Mouse (Mus musculus) layer of hippocampus, adult 2 months (tissue): ENCODE results near the gene Rgsl1. TPM values are rescaled to one million over a fixed set of nuclear protein-coding genes. Genes with fewer than 3 reads are reported as not detected.
A peak's percentile ranks its signal among the peaks of the same experiment; 100 is the strongest.

Experiments used
- DNase-seq, 2 experiments: peaks; one replicate each; pipeline ENCODE4 v3.0.0; 2022; ENCODE audit warnings: low spot score in 2 of 2
- H3K27ac ChIP-seq: fragments of 200-600 bp; 2 replicates; pipeline ENCODE4 v1.8.1; 2022
- H3K4me3 ChIP-seq: fragments of 200-600 bp; 2 replicates; pipeline ENCODE4 v1.8.1; 2022; ENCODE audit warnings: mild to moderate bottlenecking
- CTCF ChIP-seq: fragments of 200-600 bp; conservative IDR thresholded peaks from 2 replicates; pipeline ENCODE4 v1.8.1; 2022; ENCODE audit warnings: antibody characterized with exemption, mild to moderate bottlenecking, moderate library complexity
- total RNA-seq, 2 experiments: library from RNA; stranded (reverse); gene quantifications; 2 replicates each; pipeline ENCODE4 v1.2.3; 2021

The Rgsl1 gene
- total RNA-seq, 2 experiments from 2014 or later, result 1.4 TPM

- no peak overlapping the region for H3K27ac ChIP-seq
- DNase-seq, result peak; percentile 53 to 87
- TF ChIP-seq CTCF, result peak; percentile 98; the same call in 1 of the 2 replicates
- H3K4me3 ChIP-seq, result peak overlapping the region; percentile 26; the same call in 1 of the 2 replicates
Observed at GRCm38 (mm10) chr1:153742374-153743155, 101.4 kb downstream of the Rgsl1 start.

GRCm38 (mm10) chr1:153741551-153742316 lies 102.2 kb downstream of the Rgsl1 start:
- Histone ChIP-seq H3K27ac (no peak overlapping the region), H3K4me3 (peak overlapping the region; percentile 26; the same call in 1 of the 2 replicates)
- TF ChIP-seq CTCF, result no peak
- DNase-seq, result no peak

DNA sequence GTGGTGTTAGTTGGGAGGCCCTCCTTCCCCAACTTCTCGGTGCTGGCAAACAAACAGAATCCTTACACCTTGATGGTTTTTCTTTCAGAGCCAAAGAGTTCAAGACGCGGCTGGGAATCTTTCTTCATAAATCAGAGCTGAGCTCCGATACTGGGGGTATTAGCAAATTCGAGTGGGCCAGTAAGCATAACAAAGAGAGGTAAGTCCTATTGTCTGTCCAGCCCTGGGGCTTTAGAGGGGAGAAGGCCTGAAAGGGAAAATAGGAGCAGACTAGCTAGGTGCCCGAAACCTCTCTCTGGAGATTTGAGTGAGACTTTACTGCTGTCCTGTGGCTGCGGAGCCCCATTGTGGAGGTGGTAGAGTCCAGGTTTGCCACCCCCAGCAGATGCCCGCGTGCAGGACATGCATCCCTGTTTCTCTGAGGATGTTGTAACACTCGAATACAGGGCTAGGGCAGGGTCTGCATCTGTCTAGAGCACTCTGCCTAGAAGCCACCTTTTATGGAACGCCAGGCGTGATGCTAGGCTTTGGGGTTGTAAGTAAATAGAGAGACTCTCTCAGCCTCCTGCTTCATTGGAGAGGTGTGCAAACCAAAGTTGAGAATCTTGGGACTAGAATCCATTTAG lies 103.1 kb downstream of the Rgsl1 start:
- no peak overlapping the region for H3K27ac ChIP-seq
- peak overlapping the region; percentile 52 for H3K4me3 ChIP-seq
- no peak for DNase-seq
- TF ChIP-seq CTCF, result no peak

DNA sequence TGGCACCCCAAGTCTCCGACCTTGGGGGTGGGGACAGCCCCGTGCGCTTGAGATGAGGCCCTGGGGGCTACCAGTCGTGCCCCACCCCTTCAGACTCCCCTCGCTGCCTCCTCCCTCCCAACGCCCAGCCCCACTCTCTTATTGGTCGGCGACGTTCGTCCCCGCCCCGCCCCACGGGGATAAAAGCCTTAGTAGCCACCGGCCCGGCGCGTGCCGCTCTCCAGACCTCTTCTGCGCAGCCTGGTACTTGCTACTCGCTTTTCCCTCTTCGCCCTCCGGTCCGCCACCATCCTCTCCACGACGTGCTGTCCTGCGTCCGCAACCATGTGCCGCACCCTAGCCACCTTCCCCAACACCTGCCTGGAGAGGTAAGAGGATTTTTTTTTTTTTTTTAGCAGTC lies 103.8 kb downstream of the Rgsl1 start, which contains the start of gene Rgs16:
TSS of gene Rgs16 (plus strand) at position 205 of the 400 bp plus-strand sequence.
- Histone ChIP-seq H3K27ac (no peak within 1 kb of the TSS), H3K4me3 (peak within 1 kb of the TSS; percentile 52)
- TF ChIP-seq CTCF, result no peak
- DNase-seq, result peak; percentile 20 to 63

GRCm38 (mm10) chr1:153739437-153740015 lies 104.4 kb downstream of the Rgsl1 start:
- DNase-seq, result no peak
- Histone ChIP-seq H3K4me3 (no peak overlapping the region; the same call in 1 of the 2 replicates), H3K27ac (no peak overlapping the region)
- TF ChIP-seq CTCF, result peak; percentile 44

GRCm38 (mm10) chr1:153737101-153738085 lies 106.5 kb downstream of the Rgsl1 start:
- no peak for TF ChIP-seq CTCF
- DNase-seq, result no peak
- H3K27ac ChIP-seq, result no peak overlapping the region
- H3K4me3 ChIP-seq, result no peak overlapping the region

- no peak overlapping the region for H3K27ac ChIP-seq
- no peak for TF ChIP-seq CTCF
- no peak for DNase-seq
- no peak overlapping the region for H3K4me3 ChIP-seq
Observed at GRCm38 (mm10) chr1:153736096-153736495, 107.8 kb downstream of the Rgsl1 start.

DNA sequence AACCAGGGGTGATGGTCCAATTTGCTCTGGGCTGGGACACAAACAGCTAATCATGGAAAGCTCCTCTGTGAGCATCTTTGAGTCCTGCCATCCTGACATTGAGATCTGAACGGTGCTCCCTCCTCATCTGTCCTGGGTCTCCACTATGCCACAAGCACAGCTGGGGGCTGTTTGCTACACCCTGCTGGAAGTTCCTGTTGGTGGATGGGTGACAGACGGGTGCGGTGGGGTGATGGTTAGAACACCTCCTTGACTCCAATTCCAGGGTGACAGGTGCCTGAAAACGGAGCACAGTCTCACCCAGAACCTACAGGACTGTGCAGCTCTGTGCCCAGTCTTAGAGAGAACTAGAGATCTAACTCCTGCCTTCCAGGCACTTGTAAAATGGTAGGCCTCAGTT lies 109.1 kb downstream of the Rgsl1 start:
- TF ChIP-seq CTCF, result no peak
- Histone ChIP-seq H3K27ac (no peak overlapping the region), H3K4me3 (no peak overlapping the region)
- DNase-seq, result no peak

GRCm38 (mm10) chr1:153733181-153733580 lies 110.8 kb downstream of the Rgsl1 start:
- TF ChIP-seq CTCF, result no peak
- no peak for DNase-seq
- no peak overlapping the region for H3K27ac ChIP-seq
- H3K4me3 ChIP-seq, result no peak overlapping the region

- TF ChIP-seq CTCF, result no peak
- DNase-seq, result no peak
- no peak overlapping the region for H3K4me3 ChIP-seq
- H3K27ac ChIP-seq, result no peak overlapping the region
Observed at GRCm38 (mm10) chr1:153730671-153731070, 113.3 kb downstream of the Rgsl1 start.

GRCm38 (mm10) chr1:153729806-153730205 lies 114.1 kb downstream of the Rgsl1 start:
- Histone ChIP-seq H3K27ac (no peak overlapping the region), H3K4me3 (no peak overlapping the region)
- TF ChIP-seq CTCF, result no peak
- no peak for DNase-seq

Other genes starting within 250 kb of the Rgsl1 start
- gene Rgs8, start 191.1 kb downstream of the Rgsl1 start, total RNA-seq, result 10 to 100 TPM; 74.0 to 75.2 TPM
- 1 to 10 TPM; 5.5 TPM for gene Rgs16, start 103.8 kb downstream of the Rgsl1 start, total RNA-seq
- 1 to 10 TPM; 6.5 to 6.7 TPM for gene Rnasel, start 94.7 kb downstream of the Rgsl1 start, total RNA-seq
- gene Teddm1b, start 30.2 kb upstream of the Rgsl1 start, total RNA-seq, result not detected
- gene Teddm1a, start 47.6 kb upstream of the Rgsl1 start, total RNA-seq, result not detected
- 1,000 to 10,000 TPM; 1,778 to 1,824 TPM for gene Glul, start 55.8 kb upstream of the Rgsl1 start, total RNA-seq
- gene Teddm2, start 56.1 kb upstream of the Rgsl1 start, total RNA-seq, result 1 to 10 TPM; 2.2 to 2.4 TPM